8 mouse cellular contexts compared by ENCODE assay signal in genomic region chr9:21407951-21408350, GRCm38 (mm10). TPM values are rescaled to one million over a fixed set of nuclear protein-coding genes. Genes with fewer than 3 reads are reported as not detected.
DNase-seq lines count a peak whose midpoint lies in the region; ATAC-seq and TF ChIP-seq lines count a peak whose summit lies in the region.
"Had no signal": no experiment of that assay in that cellular context is flagged by ENCODE, and none has a peak within 500 bp of the region (broad histone marks: within the 10 kb centered on the region; RNA-seq: fewer than 3 reads in every experiment).

No protein-coding gene starts in this region.

- H3K9ac ChIP-seq in lung, postnatal 0 days (replicated peaks; ENCODE audit: low read depth), result no peak overlapping the region
- H3K9ac ChIP-seq: limb, embryonic 12.5 days had no signal

- TF ChIP-seq EP300 in lung, postnatal 0 days (IDR thresholded peaks at IDR 0.05), result no peak

- no peak overlapping the region for H3K4me2 ChIP-seq in lung, postnatal 0 days (replicated peaks; ENCODE audit: low read depth, low read length)
- H3K4me2 ChIP-seq: limb, embryonic 12.5 days had no signal

- H3K27me3 ChIP-seq in lung, postnatal 0 days (replicated peaks; ENCODE audit: insufficient read depth, low read length), result no peaks in the 10 kb centered on the region
- H3K27me3 ChIP-seq: limb, embryonic 12.5 days had no signal

- peak overlapping the region; percentile 33; the same call in 1 of the 2 replicates for H3K27ac ChIP-seq in layer of hippocampus, adult 2 months
- no peak overlapping the region for H3K27ac ChIP-seq in lung, postnatal 0 days (ENCODE audit: low read length)
- H3K27ac ChIP-seq: limb, embryonic 12.5 days had no signal

- peaks cover 19% of the 10 kb centered on the region for H3K36me3 ChIP-seq in lung, postnatal 0 days (ENCODE audit: insufficient read depth, low read length)

- H3K4me3 ChIP-seq in layer of hippocampus, adult 2 months, result no peak overlapping the region
- H3K4me3 ChIP-seq in lung, postnatal 0 days (ENCODE audit: low read depth, low read length), result no peak overlapping the region
- H3K4me3 ChIP-seq: limb, embryonic 12.5 days had no signal

- H3K9me3 ChIP-seq in lung, postnatal 0 days (ENCODE audit: low read length), result no peaks in the 10 kb centered on the region
- H3K9me3 ChIP-seq: limb, embryonic 12.5 days had no signal

- H3K4me1 ChIP-seq in lung, postnatal 0 days (ENCODE audit: insufficient read depth, low read depth, low read length), result no peaks in the 10 kb centered on the region

- peak; percentile 12; the same call in 1 of the 2 replicates for ATAC-seq in lung, postnatal 0 days

- WGBS in lung, postnatal 0 days, result 12% methylated on average over 4 of the region's 4 CpGs

- no peak for DNase-seq in layer of hippocampus, adult 2 months (ENCODE audit: low spot score in 2 of 2)
- no peak for DNase-seq in layer of hippocampus, postnatal 36 days
- DNase-seq in R1 (ENCODE audit: low read depth, low spot score), result peak; percentile 62
- DNase-seq in embryo, embryonic 11 days, result peak; percentile 46
- peak; percentile 70 for DNase-seq in lung, postnatal 0 days (ENCODE audit: low spot score)
- no peak for DNase-seq in urinary bladder, postnatal 25 days (ENCODE audit: low spot score)
- DNase-seq in cerebellum, adult 9-11 months, result no peak

- no peak for TF ChIP-seq CTCF in layer of hippocampus, adult 2 months (conservative IDR thresholded peaks at IDR 0.05)
- TF ChIP-seq CTCF in lung, postnatal 0 days (IDR thresholded peaks at IDR 0.05), result no peak

RNA-seq across cellular contexts. Expression of gene Qtrt1, which starts 3.7 kb away (rescaled TPM):
- 10 to 100 TPM; 31.2 to 46.2 TPM for total RNA-seq in layer of hippocampus, adult 2 months (2021)
- 10 to 100 TPM; 36.6 to 44.2 TPM for total RNA-seq in layer of hippocampus, postnatal 36 days (2021)
- 17.4 and 20.6 TPM in 2 replicates for polyA plus RNA-seq in lung, postnatal 0 days (2015; fragmentation: Nextera tagmentation; extraction: Ambion mirVana)

RNA-seq across cellular contexts. Expression of gene Dnm2, which starts 16.8 kb away (rescaled TPM):
- total RNA-seq in layer of hippocampus, adult 2 months (2021), result 10 to 100 TPM; 58.0 to 69.6 TPM
- 10 to 100 TPM; 58.1 to 70.6 TPM for total RNA-seq in layer of hippocampus, postnatal 36 days (2021)
- polyA plus RNA-seq in lung, postnatal 0 days (2015; fragmentation: Nextera tagmentation; extraction: Ambion mirVana), result 79.8 and 81.1 TPM in 2 replicates

RNA-seq across cellular contexts. Expression of gene Ilf3, which starts 40.3 kb away (rescaled TPM):
- total RNA-seq in layer of hippocampus, adult 2 months (2021), result 100 to 1,000 TPM; 106 to 108 TPM
- total RNA-seq in layer of hippocampus, postnatal 36 days (2021), result 100 to 1,000 TPM in 1 of 2 experiments, 10 to 100 TPM in 1; 80.8 to 107 TPM
- polyA plus RNA-seq in lung, postnatal 0 days (2015; fragmentation: Nextera tagmentation; extraction: Ambion mirVana), result 53.4 and 58.5 TPM in 2 replicates

Comparison
In these comparisons a context has a peak if more than half of its experiments do, and no peak if none do; other contexts are left out.
1. DNase-seq: peak in R1 (single experiment), embryo, embryonic 11 days (single experiment) and lung, postnatal 0 days (single experiment); none in layer of hippocampus, adult 2 months (0 of 2), layer of hippocampus, postnatal 36 days (0 of 2), urinary bladder, postnatal 25 days (single experiment) and cerebellum, adult 9-11 months (single experiment).